Mouse (Mus musculus) hindbrain, embryonic 15.5 days (tissue): ENCODE measurements at regions not wholly inside any gene's neighbourhood (a gene's known extent, or its start where the extent isn't known, plus 50 kb on each side); places are given as distances from the start of the nearest gene placed in this dataset.
A peak's percentile ranks its signal among the peaks of the same experiment; 100 is the strongest.

ENCODE experiments used
- ATAC-seq: fragments of 200-750 bp; cut with Nextera tagmentation; 2 replicates; pipeline ENCODE4 v1.8.0; 2017; ENCODE audit warnings: low read depth, moderate number of reproducible peaks, moderate TSS enrichment; ENCODE audit not compliant: low FRiP score
- H3K27ac ChIP-seq: fragments of 300-500 bp; sonication (generic); replicated peaks from 2 replicates; pipeline ENCODE4 v1.5.1; 2015; ENCODE audit warnings: mild to moderate bottlenecking, inconsistent platforms
- H3K27me3 ChIP-seq: fragments of 300-500 bp; sonication (generic); 2 replicates; pipeline ENCODE4 v1.6.1; 2015; ENCODE audit warnings: control low read depth, inconsistent platforms
- H3K36me3 ChIP-seq: fragments of 300-500 bp; sonication (generic); 2 replicates; pipeline ENCODE4 v1.6.1; 2015; ENCODE audit warnings: control low read depth, inconsistent platforms
- H3K4me1 ChIP-seq: fragments of 300-500 bp; sonication (generic); replicated peaks from 2 replicates; pipeline ENCODE4 v1.6.1; 2015; ENCODE audit warnings: control low read depth, inconsistent platforms
- H3K4me2 ChIP-seq: fragments of 300-500 bp; sonication (generic); 2 replicates; pipeline ENCODE4 v1.6.1; 2015; ENCODE audit warnings: moderate library complexity, mild to moderate bottlenecking, inconsistent platforms
- H3K4me3 ChIP-seq: fragments of 300-500 bp; sonication (generic); 2 replicates; pipeline ENCODE4 v1.5.1; 2015; ENCODE audit warnings: mild to moderate bottlenecking, inconsistent platforms
- H3K9ac ChIP-seq: fragments of 300-500 bp; sonication (generic); 2 replicates; pipeline ENCODE4 v1.6.1; 2015; ENCODE audit warnings: inconsistent platforms
- H3K9me3 ChIP-seq: fragments of 300-500 bp; sonication (generic); 2 replicates; pipeline ENCODE4 v1.6.1; 2016; ENCODE audit warnings: control low read depth, inconsistent platforms
- WGBS: fragments of 180-500 bp; shearing (Covaris S2); methylation state at CpG from one replicate; pipeline ENCODE4 v1.1.7; 2015; 5-methylcytosine and 5-hydroxymethylcytosine counted together

DNA sequence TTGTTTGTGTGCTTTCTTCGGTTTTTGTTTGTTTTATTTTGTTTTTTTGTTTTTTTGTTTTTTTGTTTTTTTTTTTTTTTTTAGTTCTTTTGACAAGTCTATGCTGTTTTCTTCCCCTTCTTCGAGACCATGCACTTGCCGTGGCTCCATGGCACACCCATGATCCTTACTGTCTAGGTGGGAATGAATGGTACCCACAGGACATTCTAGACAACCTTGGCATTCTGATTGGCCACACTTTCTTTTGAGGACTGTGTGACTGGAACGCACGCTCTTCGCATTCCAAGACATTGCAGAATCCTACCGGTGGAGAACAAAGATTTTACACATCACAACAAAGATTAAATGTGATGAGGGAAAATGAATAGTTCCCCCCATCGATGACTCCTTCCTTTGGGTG, 340.1 kb downstream of the Adgrl2 start:
- no peak overlapping the region for H3K27ac ChIP-seq
- H3K9me3 ChIP-seq, result no peaks in the 10 kb centered on the region
- no peak overlapping the region for H3K9ac ChIP-seq
- no peaks in the 10 kb centered on the region for H3K4me1 ChIP-seq
- no peaks in the 10 kb centered on the region for H3K36me3 ChIP-seq
- H3K4me2 ChIP-seq, result no peak overlapping the region
- 44% methylated on average over 8 of the region's 8 CpGs for WGBS
- H3K27me3 ChIP-seq, result no peaks in the 10 kb centered on the region
- no peak for ATAC-seq
- H3K4me3 ChIP-seq, result no peak overlapping the region

DNA sequence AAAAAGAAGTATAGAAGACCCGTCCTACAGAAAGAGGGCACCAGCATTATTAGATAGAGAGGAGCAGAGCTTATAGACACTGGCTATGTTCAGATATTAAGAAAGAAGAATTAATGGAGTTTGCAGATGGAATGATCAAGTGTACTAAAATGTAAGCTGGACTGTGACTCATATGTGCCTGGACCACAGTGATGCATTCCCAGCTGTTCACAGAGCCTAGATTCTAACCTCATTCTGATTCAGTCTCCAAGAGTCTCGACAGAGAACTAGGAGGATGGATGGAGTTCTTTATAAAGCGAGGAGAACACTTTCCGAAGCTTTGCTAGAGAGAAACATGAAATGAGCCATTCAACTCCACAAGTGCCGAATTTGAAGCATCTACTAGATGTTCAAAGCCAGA, 345.4 kb downstream of the Adgrl2 start:
- 91% methylated on average over 5 of the region's 5 CpGs for WGBS

DNA sequence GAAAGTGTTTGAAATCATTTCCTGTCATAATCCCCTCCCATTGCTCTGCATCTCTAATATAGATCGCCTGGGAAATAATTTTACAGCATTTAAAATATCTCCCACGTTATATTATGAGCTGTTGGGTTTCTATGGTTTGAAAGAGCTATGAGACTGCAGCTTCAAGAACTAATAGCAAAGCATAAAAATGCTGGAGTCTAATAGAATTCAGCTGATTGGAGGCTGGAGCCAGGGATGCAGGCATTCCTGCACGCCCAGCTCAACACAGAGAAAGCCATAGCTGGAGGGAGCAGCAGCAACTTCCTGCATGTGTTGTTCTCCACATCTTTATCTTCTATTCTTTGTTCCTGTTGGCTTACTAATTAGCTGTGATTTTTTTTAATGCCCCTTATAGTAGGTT, 348.8 kb downstream of the Adgrl2 start:
- Histone ChIP-seq H3K9ac (no peak overlapping the region), H3K4me1 (no peaks in the 10 kb centered on the region; the same call in 1 of the 2 replicates), H3K27ac (peak overlapping the region; percentile 59; the same call in 1 of the 2 replicates), H3K27me3 (no peaks in the 10 kb centered on the region), H3K4me2 (no peak overlapping the region), H3K9me3 (no peaks in the 10 kb centered on the region), H3K4me3 (no peak overlapping the region), H3K36me3 (no peaks in the 10 kb centered on the region)
- 63% methylated on average over 3 of the region's 3 CpGs for WGBS
- ATAC-seq, result no peak

More for the DNA sequence above, 345.4 kb downstream of the Adgrl2 start:
- Histone ChIP-seq H3K4me3 (no peak overlapping the region), H3K4me2 (no peak overlapping the region), H3K9me3 (no peaks in the 10 kb centered on the region), H3K4me1 (no peaks in the 10 kb centered on the region; the same call in 1 of the 2 replicates), H3K36me3 (no peaks in the 10 kb centered on the region), H3K9ac (no peak overlapping the region), H3K27me3 (no peaks in the 10 kb centered on the region), H3K27ac (no peak overlapping the region)
- no peak for ATAC-seq

DNA sequence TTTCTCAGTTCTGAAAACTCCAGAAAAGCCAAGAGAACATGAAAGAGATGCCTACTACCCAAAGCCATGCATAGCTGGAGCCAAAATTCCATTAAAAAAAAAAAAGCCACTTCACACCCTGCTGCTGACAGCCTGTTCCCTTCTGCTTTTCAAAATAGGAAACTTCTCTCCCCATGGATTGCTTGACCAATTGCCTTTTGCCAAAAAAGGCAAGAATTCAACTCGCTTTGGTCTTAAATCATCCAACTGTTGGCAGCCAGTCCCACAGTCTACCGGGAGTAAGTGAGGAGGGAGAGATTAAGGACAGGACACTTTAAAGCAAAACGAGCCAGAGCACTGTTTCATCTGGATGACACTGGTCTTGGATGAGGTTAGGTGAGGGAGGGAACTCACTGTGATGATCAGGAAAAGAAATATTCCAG, 349.7 kb downstream of the Adgrl2 start:
- H3K27me3 ChIP-seq, result no peaks in the 10 kb centered on the region
- ATAC-seq, result no peak
- no peaks in the 10 kb centered on the region for H3K9me3 ChIP-seq
- WGBS, result 71% methylated on average over 3 of the region's 3 CpGs
- H3K4me1 ChIP-seq, result no peaks in the 10 kb centered on the region; the same call in 1 of the 2 replicates
- no peaks in the 10 kb centered on the region for H3K36me3 ChIP-seq
- H3K4me2 ChIP-seq, result no peak overlapping the region
- no peak overlapping the region for H3K9ac ChIP-seq
- no peak overlapping the region for H3K4me3 ChIP-seq
- no peak overlapping the region for H3K27ac ChIP-seq

DNA sequence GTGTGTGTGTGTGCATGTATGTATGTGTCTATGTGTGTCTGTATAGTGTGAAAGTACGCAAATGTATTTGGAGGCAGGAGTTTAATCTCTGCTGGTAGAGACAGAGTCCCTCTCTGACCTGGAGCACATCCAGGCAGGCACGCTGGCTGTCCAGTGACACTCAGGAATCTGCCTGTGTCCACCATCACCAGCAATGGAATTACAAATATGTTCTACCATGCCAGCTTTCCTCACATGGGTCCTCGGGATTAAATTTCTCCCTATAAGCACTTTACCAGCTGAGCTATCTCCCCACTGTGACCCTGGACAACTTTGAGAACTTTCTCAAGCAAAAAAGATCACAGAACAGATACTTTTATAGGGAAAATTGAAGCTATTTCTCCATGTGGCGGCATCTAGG, 355.3 kb downstream of the Adgrl2 start:
- no peak for ATAC-seq
- Histone ChIP-seq H3K27ac (no peak overlapping the region), H3K9me3 (no peaks in the 10 kb centered on the region)

DNA sequence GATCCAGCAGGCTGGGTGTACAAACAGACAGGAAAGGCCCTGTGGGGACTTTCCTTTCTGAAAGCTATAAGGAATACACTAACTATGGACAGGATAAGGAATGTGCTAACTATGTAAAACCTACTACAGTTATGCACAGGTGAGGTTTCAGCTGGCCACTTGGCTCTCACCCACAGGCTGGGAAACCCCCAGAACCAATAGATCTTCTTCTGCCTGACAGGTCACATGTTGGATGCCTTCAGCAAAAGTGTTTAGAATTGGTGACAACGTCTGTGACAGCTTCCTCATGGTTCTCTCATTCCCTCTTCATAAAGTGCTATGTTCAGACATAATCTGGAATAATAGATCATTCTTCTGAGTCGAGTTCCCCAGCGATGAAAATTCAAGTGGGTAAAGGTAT, 356.0 kb downstream of the Adgrl2 start:
- 67% methylated on average over 3 of the region's 3 CpGs for WGBS
- no peaks in the 10 kb centered on the region for H3K36me3 ChIP-seq
- no peak for ATAC-seq

More for the DNA sequence above, 355.3 kb downstream of the Adgrl2 start:
- no peaks in the 10 kb centered on the region for H3K36me3 ChIP-seq
- H3K9ac ChIP-seq, result no peak overlapping the region
- H3K4me1 ChIP-seq, result no peaks in the 10 kb centered on the region
- H3K4me2 ChIP-seq, result no peak overlapping the region
- WGBS, result 82% methylated on average over 4 of the region's 4 CpGs
- H3K27me3 ChIP-seq, result no peaks in the 10 kb centered on the region
- no peak overlapping the region for H3K4me3 ChIP-seq

DNA sequence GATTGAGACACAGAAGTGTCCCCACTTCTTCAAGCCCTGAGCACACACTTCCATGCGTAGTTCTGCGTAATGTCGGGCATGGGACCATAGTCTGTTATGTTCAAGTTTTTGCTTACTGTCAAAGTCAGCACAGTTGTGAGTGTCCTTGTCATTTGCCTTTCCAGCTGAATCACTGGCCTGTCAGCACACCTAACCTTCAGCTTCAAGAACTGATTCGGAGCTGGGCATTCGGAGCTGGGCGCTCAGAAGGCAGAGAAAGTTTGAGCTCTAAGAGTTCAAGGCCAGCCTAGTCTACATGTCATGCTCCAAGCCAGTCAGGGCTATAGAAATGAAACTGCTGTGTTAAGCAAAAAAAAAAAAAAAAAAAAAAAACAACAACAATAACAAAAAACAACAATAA, 357.1 kb downstream of the Adgrl2 start:
- Histone ChIP-seq H3K4me3 (no peak overlapping the region), H3K9ac (no peak overlapping the region), H3K27ac (no peak overlapping the region), H3K9me3 (no peaks in the 10 kb centered on the region), H3K27me3 (no peaks in the 10 kb centered on the region), H3K4me1 (no peaks in the 10 kb centered on the region), H3K36me3 (no peaks in the 10 kb centered on the region), H3K4me2 (no peak overlapping the region)
- WGBS, result 95% methylated on average over 6 of the region's 6 CpGs
- ATAC-seq, result no peak

More for the DNA sequence above, 356.0 kb downstream of the Adgrl2 start:
- H3K9me3 ChIP-seq, result no peaks in the 10 kb centered on the region
- no peak overlapping the region for H3K27ac ChIP-seq
- no peaks in the 10 kb centered on the region for H3K27me3 ChIP-seq
- no peaks in the 10 kb centered on the region for H3K4me1 ChIP-seq
- no peak overlapping the region for H3K4me3 ChIP-seq
- no peak overlapping the region for H3K9ac ChIP-seq
- no peak overlapping the region for H3K4me2 ChIP-seq

DNA sequence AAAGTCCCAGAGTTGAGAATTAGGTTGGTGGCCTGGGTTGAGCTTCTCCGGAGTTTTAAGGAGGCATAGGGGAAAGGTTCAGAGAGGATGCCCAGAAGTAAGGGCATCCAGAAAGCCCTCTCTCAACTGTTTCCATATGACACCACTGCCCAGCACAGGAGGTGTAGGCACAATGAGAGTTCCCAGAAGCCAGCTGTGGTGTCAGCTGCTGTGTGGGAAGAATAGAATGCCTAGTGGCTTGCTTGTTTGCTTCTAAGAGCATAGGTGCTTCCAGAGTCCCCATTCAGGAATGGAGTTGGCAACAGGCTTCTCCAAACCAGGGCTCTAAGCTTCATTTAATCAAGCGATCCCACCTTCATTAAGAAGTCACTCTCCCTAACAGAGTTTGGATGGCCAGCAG, 357.9 kb downstream of the Adgrl2 start:
- Histone ChIP-seq H3K36me3 (no peaks in the 10 kb centered on the region), H3K9ac (no peak overlapping the region)
- 84% methylated on average over 2 of the region's 2 CpGs for WGBS

DNA sequence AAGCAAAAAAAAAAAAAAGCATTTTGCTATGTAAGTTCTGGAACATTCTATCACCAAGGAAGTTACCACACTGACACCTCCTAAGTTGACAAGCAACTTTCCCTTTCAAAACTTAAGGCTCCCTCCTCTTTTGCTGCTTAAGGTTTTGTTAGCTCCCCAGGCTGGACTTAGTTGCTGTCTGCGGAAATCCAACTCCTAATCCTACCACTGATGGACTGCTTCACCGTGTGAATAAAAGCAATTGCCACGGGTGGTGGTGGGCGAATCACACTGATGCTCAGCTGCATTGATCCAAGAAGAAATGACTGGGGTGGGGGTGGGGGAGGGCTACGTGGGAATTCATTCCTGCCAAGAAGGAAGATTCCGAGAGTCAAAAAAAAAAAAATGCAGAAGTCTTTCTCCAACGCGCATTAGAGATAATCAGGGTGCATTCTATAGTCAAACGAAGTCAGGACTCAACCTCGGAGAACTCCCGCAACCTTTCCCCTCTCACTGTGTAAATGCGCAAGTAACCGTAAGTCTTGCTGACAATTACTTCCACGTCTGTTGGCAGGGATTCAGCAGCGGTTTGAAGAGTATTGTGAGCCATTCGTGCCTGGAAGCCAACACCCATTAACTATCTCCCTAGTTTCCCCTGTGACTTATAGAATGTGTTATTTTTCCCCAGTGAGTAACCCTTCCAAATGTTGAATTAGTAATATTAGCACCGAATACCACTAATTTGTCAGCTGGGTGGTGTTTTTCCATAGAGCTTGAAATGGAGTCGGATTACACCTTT, 358.8 kb downstream of the Adgrl2 start:
- Histone ChIP-seq H3K4me2 (peak overlapping the region; percentile 42), H3K9me3 (no peaks in the 10 kb centered on the region), H3K36me3 (no peaks in the 10 kb centered on the region), H3K27ac (no peak overlapping the region), H3K4me3 (no peak overlapping the region), H3K9ac (no peak overlapping the region), H3K4me1 (no peaks in the 10 kb centered on the region), H3K27me3 (no peaks in the 10 kb centered on the region)
- ATAC-seq, result no peak
- WGBS, result 43% methylated on average over 18 of the region's 18 CpGs

More for the DNA sequence above, 357.9 kb downstream of the Adgrl2 start:
- H3K27ac ChIP-seq, result no peak overlapping the region
- H3K4me3 ChIP-seq, result no peak overlapping the region
- no peaks in the 10 kb centered on the region for H3K9me3 ChIP-seq
- no peaks in the 10 kb centered on the region for H3K4me1 ChIP-seq
- H3K4me2 ChIP-seq, result no peak overlapping the region
- no peaks in the 10 kb centered on the region for H3K27me3 ChIP-seq
- no peak for ATAC-seq

DNA sequence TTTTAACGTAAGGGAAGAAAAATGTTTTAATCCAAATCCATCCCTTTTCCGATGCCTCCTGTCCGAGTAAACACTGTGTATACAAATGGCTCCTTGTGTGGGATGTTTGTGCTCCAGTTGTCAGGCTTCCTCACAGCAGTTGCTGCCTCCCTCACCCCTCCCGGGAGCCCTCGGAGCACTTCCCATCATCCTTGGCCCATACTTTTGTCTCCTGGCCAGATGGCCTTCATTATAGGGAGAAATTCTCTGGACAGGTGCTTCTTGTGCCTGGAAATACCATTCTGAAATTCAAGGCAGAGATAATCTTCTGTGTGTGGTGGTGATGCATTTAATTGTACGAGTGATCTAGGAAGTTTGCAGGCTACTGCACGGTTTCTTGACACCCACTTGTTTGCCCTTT, 359.5 kb downstream of the Adgrl2 start:
- Histone ChIP-seq H3K27me3 (no peaks in the 10 kb centered on the region), H3K4me1 (no peaks in the 10 kb centered on the region), H3K9me3 (no peaks in the 10 kb centered on the region), H3K36me3 (no peaks in the 10 kb centered on the region), H3K4me3 (no peak overlapping the region), H3K4me2 (no peak overlapping the region), H3K27ac (no peak overlapping the region), H3K9ac (no peak overlapping the region)
- no peak for ATAC-seq
- 75% methylated on average over 7 of the region's 7 CpGs for WGBS

DNA sequence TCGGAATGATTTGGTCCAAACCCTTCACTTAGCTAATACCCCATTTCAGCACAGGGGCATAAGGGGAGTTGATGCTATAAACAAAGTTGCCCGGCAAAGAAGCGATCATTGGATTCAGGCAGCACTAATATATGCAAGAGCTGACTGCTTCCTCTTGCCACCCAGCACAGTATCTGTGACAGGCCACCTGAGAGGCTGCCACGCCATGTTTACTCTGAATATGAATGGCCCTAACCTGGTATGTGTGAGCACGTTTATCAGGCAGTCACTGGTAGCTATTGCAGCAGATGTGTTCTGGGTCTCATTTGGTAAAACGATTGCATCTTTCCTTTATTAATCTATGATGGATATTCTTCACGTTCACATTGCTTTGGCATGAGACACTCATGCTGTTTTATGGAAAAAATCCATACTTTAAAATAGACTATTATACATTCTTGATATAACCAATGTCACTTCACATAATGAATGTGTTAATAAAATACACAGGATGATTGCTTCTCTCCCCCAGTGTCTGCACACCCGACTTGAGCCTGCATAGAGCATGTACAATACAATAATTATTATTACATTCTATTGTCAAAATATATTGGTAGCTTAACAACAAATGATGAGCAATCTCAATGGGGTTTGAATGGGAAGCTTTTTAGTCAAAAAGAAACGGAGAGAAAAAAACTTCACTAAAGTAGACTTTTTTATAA, 375.2 kb downstream of the Adgrl2 start:
- no peaks in the 10 kb centered on the region for H3K4me1 ChIP-seq
- no peaks in the 10 kb centered on the region for H3K27me3 ChIP-seq
- no peak overlapping the region for H3K27ac ChIP-seq
- no peak for ATAC-seq
- H3K9me3 ChIP-seq, result no peaks in the 10 kb centered on the region
- WGBS, result 58% methylated on average over 9 of the region's 9 CpGs
- no peak overlapping the region for H3K4me2 ChIP-seq
- H3K4me3 ChIP-seq, result no peak overlapping the region
- no peaks in the 10 kb centered on the region for H3K36me3 ChIP-seq
- H3K9ac ChIP-seq, result no peak overlapping the region

DNA sequence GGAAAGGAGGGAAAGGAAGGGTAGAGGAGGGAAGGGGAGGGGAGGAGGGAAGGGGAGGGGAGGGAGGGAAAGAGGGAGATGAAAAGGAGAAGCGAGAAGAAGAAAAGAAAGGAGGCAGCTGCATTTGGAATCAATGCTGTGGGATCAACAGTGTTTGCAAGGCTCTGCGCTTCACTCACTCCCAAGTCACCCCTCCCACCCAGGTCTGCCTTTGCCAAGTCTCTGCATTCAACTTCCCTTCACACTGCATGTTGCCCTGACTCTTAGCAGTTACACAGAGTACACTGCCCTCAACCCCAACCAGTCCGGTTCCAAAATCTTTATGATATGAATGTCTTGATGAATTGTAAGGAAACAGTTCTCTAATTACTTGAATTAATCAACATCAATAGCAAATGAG, 376.9 kb downstream of the Adgrl2 start:
- Histone ChIP-seq H3K36me3 (no peaks in the 10 kb centered on the region), H3K27me3 (no peaks in the 10 kb centered on the region), H3K4me3 (no peak overlapping the region), H3K9me3 (no peaks in the 10 kb centered on the region), H3K4me2 (no peak overlapping the region), H3K9ac (no peak overlapping the region), H3K4me1 (no peaks in the 10 kb centered on the region), H3K27ac (no peak overlapping the region)
- no peak; the same call in 1 of the 2 replicates for ATAC-seq
- WGBS, result 57% methylated on average over 3 of the region's 3 CpGs
